Mouse (Mus musculus) ES-Bruce4 (cell line): Measurements from ENCODE around the gene Car2.

Experiments used
- CTCF ChIP-seq: IDR thresholded peaks from one replicate; pipeline ENCODE4 v1.8.1; 2011; ENCODE audit warnings: low read depth, low read length
- EP300 ChIP-seq: IDR thresholded peaks from 2 replicates; pipeline ENCODE4 v1.6.1; 2011; ENCODE audit warnings: low read depth, low read length; ENCODE audit not compliant: insufficient read depth
- POLR2A ChIP-seq: IDR thresholded peaks from one replicate; pipeline ENCODE4 v1.8.1; 2011; ENCODE audit warnings: low read length; ENCODE audit not compliant: insufficient read depth

DNA sequence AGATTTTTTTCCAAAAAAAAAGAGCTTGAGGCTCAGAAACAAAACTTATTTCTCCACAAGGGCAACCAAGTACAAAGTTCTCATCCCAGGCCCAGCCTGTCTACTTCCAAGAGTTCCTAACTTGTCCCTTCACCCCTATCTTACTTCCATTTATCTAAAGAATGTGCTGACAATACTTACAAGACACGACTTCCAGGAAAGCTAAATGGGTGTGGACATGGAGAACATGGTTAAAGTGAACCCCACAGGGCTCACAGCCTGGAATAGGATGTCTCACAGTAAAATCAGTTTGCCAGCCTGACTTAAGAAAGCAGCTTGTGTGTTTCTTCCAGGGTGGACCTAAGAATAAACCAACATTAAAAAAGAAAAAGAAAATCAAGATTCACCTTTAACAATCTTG is 15.5 kb upstream of the Car2 start:
- TF ChIP-seq POLR2A (no peak), CTCF (no peak), EP300 (no peak)
